Mouse (Mus musculus): Measurements from ENCODE around the gene Fam71e2. TPM values are rescaled to one million over a fixed set of nuclear protein-coding genes. Genes with fewer than 3 reads are reported as not detected.

The Fam71e2 gene
- polyA plus RNA-seq, 1 experiment from 2014 or later: not detected

Other genes starting within 250 kb of the Fam71e2 start
- 2,958 and 3,056 TPM in 2 replicates for gene Tnni3, start 247.1 kb downstream of the Fam71e2 start, polyA plus RNA-seq (2014; fragmentation: Nextera tagmentation; extraction: Ambion mirVana)
- gene Dnaaf3, start 238.8 kb downstream of the Fam71e2 start, polyA plus RNA-seq (2014; fragmentation: Nextera tagmentation; extraction: Ambion mirVana): 0.15 and 0.51 TPM in 2 replicates
- 0.55 and 0.78 TPM in 2 replicates for gene Syt5, start 223.8 kb downstream of the Fam71e2 start, polyA plus RNA-seq (2014; fragmentation: Nextera tagmentation; extraction: Ambion mirVana)
- not detected in 2 replicates for gene Ptprh, start 167.3 kb downstream of the Fam71e2 start, polyA plus RNA-seq (2014; fragmentation: Nextera tagmentation; extraction: Ambion mirVana)
- gene Tmem86b, start 139.9 kb downstream of the Fam71e2 start, polyA plus RNA-seq (2014; fragmentation: Nextera tagmentation; extraction: Ambion mirVana): 1.2 and 1.6 TPM in 2 replicates
- gene Ppp6r1, start 112.3 kb downstream of the Fam71e2 start, polyA plus RNA-seq (2014; fragmentation: Nextera tagmentation; extraction: Ambion mirVana): 7.1 and 8.1 TPM in 2 replicates
- 65.4 TPM in 2 replicates for gene Hspbp1, start 86.2 kb downstream of the Fam71e2 start, polyA plus RNA-seq (2014; fragmentation: Nextera tagmentation; extraction: Ambion mirVana)
- gene Brsk1, start 80.7 kb downstream of the Fam71e2 start, polyA plus RNA-seq (2014; fragmentation: Nextera tagmentation; extraction: Ambion mirVana): 1.3 and 1.4 TPM in 2 replicates
- gene Tmem150b, start 46.1 kb downstream of the Fam71e2 start, polyA plus RNA-seq (2014; fragmentation: Nextera tagmentation; extraction: Ambion mirVana): 0.08 TPM in 1 of 2 replicates, not detected in the other
- gene Kmt5c, start 31.2 kb downstream of the Fam71e2 start, polyA plus RNA-seq (2014; fragmentation: Nextera tagmentation; extraction: Ambion mirVana): 47.5 and 47.6 TPM in 2 replicates
- gene Cox6b2, start 18.2 kb downstream of the Fam71e2 start, polyA plus RNA-seq (2014; fragmentation: Nextera tagmentation; extraction: Ambion mirVana): 30.4 and 30.6 TPM in 2 replicates
- not detected in 2 replicates for gene Il11, start 11.6 kb upstream of the Fam71e2 start, polyA plus RNA-seq (2014; fragmentation: Nextera tagmentation; extraction: Ambion mirVana)
- not detected in 2 replicates for gene Tmem190, start 11.6 kb upstream of the Fam71e2 start, polyA plus RNA-seq (2014; fragmentation: Nextera tagmentation; extraction: Ambion mirVana)
- gene Tmem238, start 18.4 kb upstream of the Fam71e2 start, polyA plus RNA-seq (2014; fragmentation: Nextera tagmentation; extraction: Ambion mirVana): 3.0 and 3.7 TPM in 2 replicates
- 179 and 188 TPM in 2 replicates for gene Rpl28, start 21.6 kb upstream of the Fam71e2 start, polyA plus RNA-seq (2014; fragmentation: Nextera tagmentation; extraction: Ambion mirVana)
- gene Ube2s, start 41.3 kb upstream of the Fam71e2 start, polyA plus RNA-seq (2014; fragmentation: Nextera tagmentation; extraction: Ambion mirVana): 237 and 408 TPM in 2 replicates
- 0.05 TPM in 1 of 2 replicates, not detected in the other for gene Shisa7, start 73.4 kb upstream of the Fam71e2 start, polyA plus RNA-seq (2014; fragmentation: Nextera tagmentation; extraction: Ambion mirVana)
- 4.2 and 4.3 TPM in 2 replicates for gene Isoc2b, start 99.0 kb upstream of the Fam71e2 start, polyA plus RNA-seq (2014; fragmentation: Nextera tagmentation; extraction: Ambion mirVana)
- 1.1 and 1.5 TPM in 2 replicates for gene Isoc2a, start 105.9 kb upstream of the Fam71e2 start, polyA plus RNA-seq (2014; fragmentation: Nextera tagmentation; extraction: Ambion mirVana)
- gene Gm36210, start 135.2 kb upstream of the Fam71e2 start, polyA plus RNA-seq (2014; fragmentation: Nextera tagmentation; extraction: Ambion mirVana): 0.20 TPM in 1 of 2 replicates, not detected in the other
- 2.1 and 3.1 TPM in 2 replicates for gene Zfp628, start 143.9 kb upstream of the Fam71e2 start, polyA plus RNA-seq (2014; fragmentation: Nextera tagmentation; extraction: Ambion mirVana)
- gene Nat14, start 150.7 kb upstream of the Fam71e2 start, polyA plus RNA-seq (2014; fragmentation: Nextera tagmentation; extraction: Ambion mirVana): 4.4 and 5.1 TPM in 2 replicates
- 1.4 and 1.9 TPM in 2 replicates for gene Ssc5d, start 154.5 kb upstream of the Fam71e2 start, polyA plus RNA-seq (2014; fragmentation: Nextera tagmentation; extraction: Ambion mirVana)
- gene Sbk2, start 193.1 kb upstream of the Fam71e2 start, polyA plus RNA-seq (2014; fragmentation: Nextera tagmentation; extraction: Ambion mirVana): 6.8 and 8.1 TPM in 2 replicates
- gene Sbk3, start 199.9 kb upstream of the Fam71e2 start, polyA plus RNA-seq (2014; fragmentation: Nextera tagmentation; extraction: Ambion mirVana): 0.42 and 0.80 TPM in 2 replicates
- 29.8 and 33.5 TPM in 2 replicates for gene Zfp579, start 224.9 kb upstream of the Fam71e2 start, polyA plus RNA-seq (2014; fragmentation: Nextera tagmentation; extraction: Ambion mirVana)
- gene Zfp524, start 243.1 kb upstream of the Fam71e2 start, polyA plus RNA-seq (2014; fragmentation: Nextera tagmentation; extraction: Ambion mirVana): 12.6 and 13.6 TPM in 2 replicates
- 23.4 and 23.8 TPM in 2 replicates for gene Fiz1, start 243.4 kb upstream of the Fam71e2 start, polyA plus RNA-seq (2014; fragmentation: Nextera tagmentation; extraction: Ambion mirVana)
- 0.34 TPM in 1 of 2 replicates, not detected in the other for gene Gm44973, start 244.2 kb upstream of the Fam71e2 start, polyA plus RNA-seq (2014; fragmentation: Nextera tagmentation; extraction: Ambion mirVana)
- gene Zfp865, start 249.1 kb upstream of the Fam71e2 start, polyA plus RNA-seq (2014; fragmentation: Nextera tagmentation; extraction: Ambion mirVana): 4.4 and 4.9 TPM in 2 replicates
- gene Ccdc106, start 249.3 kb upstream of the Fam71e2 start, polyA plus RNA-seq (2014; fragmentation: Nextera tagmentation; extraction: Ambion mirVana): 0.73 and 1.9 TPM in 2 replicates